Mouse (Mus musculus) myocyte (in vitro differentiated cells): ENCODE measurements around the gene Arap2. TPM values are rescaled to one million over a fixed set of nuclear protein-coding genes. Genes with fewer than 3 reads are reported as not detected.

Experiments
- H3K27me3 ChIP-seq: one replicate; pipeline ENCODE4 v1.6.1; 2011; ENCODE audit not compliant: control insufficient read depth, insufficient read depth, insufficient read length
- H3K36me3 ChIP-seq: one replicate; pipeline ENCODE4 v1.6.1; 2011; ENCODE audit not compliant: control insufficient read depth, insufficient read depth
- H3K4me2 ChIP-seq: one replicate; pipeline ENCODE4 v1.6.1; 2011; ENCODE audit warnings: low read depth, control low read depth
- H3K4me3 ChIP-seq: one replicate; pipeline ENCODE4 v1.5.1; 2011; ENCODE audit warnings: mild to moderate bottlenecking, control low read depth, moderate library complexity
- H3K79me2 ChIP-seq: one replicate; pipeline ENCODE4 v1.6.1; 2011; ENCODE audit not compliant: control insufficient read depth, insufficient read depth
- H3ac ChIP-seq: one replicate; pipeline ENCODE4 v1.6.1; 2011; ENCODE audit not compliant: control insufficient read depth, insufficient read length
- CEBPB ChIP-seq: IDR thresholded peaks from 2 replicates; pipeline ENCODE4 v1.6.1; 2011; ENCODE audit warnings: mild to moderate bottlenecking, moderate library complexity; ENCODE audit not compliant: poor library complexity, insufficient read depth, severe bottlenecking
- E2F4 ChIP-seq: IDR thresholded peaks from one replicate; pipeline ENCODE4 v1.6.1; 2011; ENCODE audit warnings: mild to moderate bottlenecking, control low read depth, moderate library complexity; ENCODE audit not compliant: insufficient read depth
- MAX ChIP-seq: IDR thresholded peaks from one replicate; pipeline ENCODE4 v1.6.1; 2011; ENCODE audit warnings: low read depth, mild to moderate bottlenecking, control low read depth
- MYOD1 ChIP-seq, 3 experiments: IDR thresholded peaks; one replicate each; pipeline ENCODE4 v1.6.1; 2011; ENCODE audit warnings: control low read depth in 2 of 3, low read depth in 2 of 3, mild to moderate bottlenecking in 2 of 3, moderate library complexity in 1 of 3; ENCODE audit not compliant: insufficient read length in 2 of 3, control insufficient read depth in 1 of 3
- MYOG ChIP-seq, 3 experiments: IDR thresholded peaks; one replicate each; pipeline ENCODE4 v1.6.1; 2011; ENCODE audit warnings: control low read depth in 2 of 3, low read depth in 2 of 3, mild to moderate bottlenecking in 2 of 3; ENCODE audit not compliant: insufficient read length in 2 of 3, control insufficient read depth in 1 of 3, insufficient read depth in 1 of 3
- POLR2A ChIP-seq: IDR thresholded peaks from one replicate; pipeline ENCODE4 v1.6.1; 2011; ENCODE audit warnings: low read depth, mild to moderate bottlenecking, control low read depth, moderate library complexity; ENCODE audit not compliant: insufficient read length
- POLR2AphosphoS2 ChIP-seq: IDR thresholded peaks from one replicate; pipeline ENCODE4 v1.6.1; 2011; ENCODE audit warnings: low read depth, control low read depth; ENCODE audit not compliant: insufficient read length
- REST ChIP-seq: IDR thresholded peaks from one replicate; pipeline ENCODE4 v1.6.1; 2011; ENCODE audit warnings: mild to moderate bottlenecking, control low read depth, moderate library complexity; ENCODE audit not compliant: insufficient read depth, insufficient read length
- SRF ChIP-seq: IDR thresholded peaks from one replicate; pipeline ENCODE4 v1.6.1; 2011; ENCODE audit warnings: low read depth; ENCODE audit not compliant: control insufficient read depth, insufficient read length
- TCF12 ChIP-seq: IDR thresholded peaks from one replicate; pipeline ENCODE4 v1.6.1; 2011; ENCODE audit warnings: mild to moderate bottlenecking, control low read depth; ENCODE audit not compliant: poor library complexity, insufficient read depth, severe bottlenecking
- TCF3 ChIP-seq: IDR thresholded peaks from one replicate; pipeline ENCODE4 v1.6.1; 2011; ENCODE audit warnings: low read depth, control low read depth; ENCODE audit not compliant: insufficient read length
- USF1 ChIP-seq: IDR thresholded peaks from one replicate; pipeline ENCODE4 v1.6.1; 2011; ENCODE audit warnings: low read depth, mild to moderate bottlenecking, control low read depth, moderate library complexity
- polyA plus RNA-seq: library from polyadenylated mRNA; unstranded; fragments of >200 nt; fragmentation: generic; extraction: Trizol; gene quantifications from one replicate; pipeline ENCODE4 v1.2.1, GENCODE M21; 2012; ENCODE audit warnings: missing spikeins

The Arap2 gene
- polyA plus RNA-seq, 1 experiment: 1.2 TPM

- Histone ChIP-seq H3K4me2 (no peak overlapping the region), H3K79me2 (no peaks in the 10 kb centered on the region), H3ac (no peak overlapping the region), H3K4me3 (no peak overlapping the region), H3K27me3 (no peaks in the 10 kb centered on the region), H3K36me3 (no peaks in the 10 kb centered on the region)
- TF ChIP-seq SRF (no peak), E2F4 (no peak), TCF3 (no peak)
Observed at GRCm38 (mm10) chr5:62706900-62707299, 59.1 kb downstream of the Arap2 start.

GRCm38 (mm10) chr5:62689965-62690364, 76.0 kb downstream of the Arap2 start:
- no peaks in the 10 kb centered on the region for H3K79me2 ChIP-seq
- no peaks in the 10 kb centered on the region for H3K27me3 ChIP-seq
- TF ChIP-seq POLR2AphosphoS2 (no peak), TCF3 (no peak), REST (no peak), USF1 (no peak)
- H3K4me3 ChIP-seq: no peak overlapping the region
- H3K4me2 ChIP-seq: no peak overlapping the region
- H3K36me3 ChIP-seq: no peaks in the 10 kb centered on the region
- no peak overlapping the region for H3ac ChIP-seq

- Histone ChIP-seq H3K36me3 (no peaks in the 10 kb centered on the region), H3K27me3 (no peaks in the 10 kb centered on the region), H3K4me3 (no peak overlapping the region), H3K79me2 (no peaks in the 10 kb centered on the region), H3ac (no peak overlapping the region), H3K4me2 (no peak overlapping the region)
- TF ChIP-seq MAX (no peak), POLR2AphosphoS2 (no peak), MYOD1 (IDR thresholded peaks at IDR 0.05; ENCODE audit: control insufficient read depth in 1 of 3, insufficient read length in 2 of 3, low read depth in 2 of 3) (no peak), E2F4 (no peak), POLR2A (no peak), TCF12 (no peak), USF1 (no peak), CEBPB (no peak), SRF (no peak), REST (no peak), TCF3 (no peak), MYOG (IDR thresholded peaks at IDR 0.05; ENCODE audit: control insufficient read depth in 1 of 3, insufficient read depth in 1 of 3, insufficient read length in 2 of 3, low read depth in 2 of 3) (no peak)
Observed at GRCm38 (mm10) chr5:62683751-62684150, 82.2 kb downstream of the Arap2 start.

- Histone ChIP-seq H3K36me3 (no peaks in the 10 kb centered on the region), H3K27me3 (no peaks in the 10 kb centered on the region), H3K4me3 (no peak overlapping the region), H3K79me2 (no peaks in the 10 kb centered on the region), H3K4me2 (no peak overlapping the region), H3ac (no peak overlapping the region)
- no peak for TF ChIP-seq E2F4
- TF ChIP-seq POLR2A: no peak
- TF ChIP-seq POLR2AphosphoS2: no peak
- no peak for TF ChIP-seq TCF12
- no peak for TF ChIP-seq CEBPB
- no peak for TF ChIP-seq USF1
- no peak for TF ChIP-seq MAX
- no peak for TF ChIP-seq MYOG (IDR thresholded peaks at IDR 0.05; ENCODE audit: control insufficient read depth in 1 of 3, insufficient read depth in 1 of 3, insufficient read length in 2 of 3, low read depth in 2 of 3)
- TF ChIP-seq SRF: no peak
- no peak for TF ChIP-seq REST
- no peak for TF ChIP-seq TCF3
- TF ChIP-seq MYOD1 (IDR thresholded peaks at IDR 0.05; ENCODE audit: control insufficient read depth in 1 of 3, insufficient read length in 2 of 3, low read depth in 2 of 3): no peak
Observed at GRCm38 (mm10) chr5:62683207-62683606, 82.8 kb downstream of the Arap2 start.

GRCm38 (mm10) chr5:62677390-62677789, 88.6 kb downstream of the Arap2 start:
- no peak overlapping the region for H3ac ChIP-seq
- no peaks in the 10 kb centered on the region for H3K79me2 ChIP-seq
- no peak overlapping the region for H3K4me3 ChIP-seq
- H3K27me3 ChIP-seq: no peaks in the 10 kb centered on the region
- no peaks in the 10 kb centered on the region for H3K36me3 ChIP-seq
- TF ChIP-seq USF1 (no peak), POLR2A (no peak), TCF12 (no peak), REST (no peak), MAX (no peak), MYOD1 (IDR thresholded peaks at IDR 0.05; ENCODE audit: control insufficient read depth in 1 of 3, insufficient read length in 2 of 3, low read depth in 2 of 3) (no peak), SRF (no peak), TCF3 (no peak), CEBPB (no peak), MYOG (IDR thresholded peaks at IDR 0.05; ENCODE audit: control insufficient read depth in 1 of 3, insufficient read depth in 1 of 3, insufficient read length in 2 of 3, low read depth in 2 of 3) (no peak), E2F4 (no peak), POLR2AphosphoS2 (no peak)
- no peak overlapping the region for H3K4me2 ChIP-seq
